In genomic region chr1:180957989-180958388, GRCm38 (mm10) we compare ENCODE assay signal across 24 mouse cellular contexts. TPM values are rescaled to one million over a fixed set of nuclear protein-coding genes. Genes with fewer than 3 reads are reported as not detected.
"Had no signal": no experiment of that assay in that cellular context is flagged by ENCODE, and none has a peak within 500 bp of the region (broad histone marks: within the 10 kb centered on the region; RNA-seq: fewer than 3 reads in every experiment).

No protein-coding gene starts in this region.

- H3K9me3 ChIP-seq: limb, embryonic 12.5 days; limb, embryonic 15.5 days; liver, embryonic 15.5 days; midbrain, embryonic 10.5 days; midbrain, embryonic 13.5 days; neural tube, embryonic 13.5 days; stomach, embryonic 15.5 days had no signal

- H3K4me2 ChIP-seq: limb, embryonic 12.5 days; limb, embryonic 15.5 days; liver, embryonic 11.5 days; liver, embryonic 15.5 days; lung, embryonic 14.5 days; midbrain, embryonic 13.5 days; neural tube, embryonic 13.5 days; stomach, embryonic 15.5 days had no signal

- H3K9ac ChIP-seq: limb, embryonic 12.5 days; limb, embryonic 15.5 days; liver, embryonic 15.5 days; lung, embryonic 14.5 days; midbrain, embryonic 13.5 days; neural tube, embryonic 13.5 days; stomach, embryonic 15.5 days had no signal

- H3K36me3 ChIP-seq: midbrain, embryonic 10.5 days; midbrain, embryonic 13.5 days; neural tube, embryonic 13.5 days had no signal

- DNase-seq: kidney, adult 18-20 months; kidney, adult 9 months; kidney, postnatal 10 days; kidney, postnatal 4 days; left cerebral cortex, postnatal 4 days; lung, embryonic 14.5 days; lung, postnatal 10 days; retina, postnatal 1 day; right cerebral cortex, postnatal 25 days; spleen, adult 18-20 months; thymus, adult 18-20 months; thymus, postnatal 14 days had no signal

- ATAC-seq: hindbrain, postnatal 0 days; inflammation-experienced regulatory T-cells, adult 6 months; midbrain, embryonic 13.5 days; midbrain, embryonic 16.5 days had no signal

- H3K27me3 ChIP-seq: limb, embryonic 12.5 days; limb, embryonic 15.5 days; liver, embryonic 15.5 days; midbrain, embryonic 13.5 days; neural tube, embryonic 13.5 days; stomach, embryonic 15.5 days had no signal

- H3K27ac ChIP-seq: hindbrain, postnatal 0 days; limb, embryonic 12.5 days; limb, embryonic 15.5 days; liver, embryonic 15.5 days; midbrain, embryonic 10.5 days; midbrain, embryonic 13.5 days; neural tube, embryonic 13.5 days; stomach, embryonic 15.5 days had no signal

- H3K4me1 ChIP-seq: midbrain, embryonic 10.5 days; midbrain, embryonic 13.5 days; neural tube, embryonic 13.5 days had no signal

- H3K4me3 ChIP-seq: limb, embryonic 12.5 days; limb, embryonic 15.5 days; liver, embryonic 15.5 days; midbrain, embryonic 10.5 days; midbrain, embryonic 13.5 days; myocyte; neural tube, embryonic 13.5 days; stomach, embryonic 15.5 days had no signal

RNA-seq across cellular contexts. Expression of gene Lefty1, which starts 23.2 kb away (rescaled TPM):
- polyA plus RNA-seq: inflammation-experienced regulatory T-cells, adult 6 months; midbrain, embryonic 13.5 days; midbrain, embryonic 16.5 days had no signal
